ENCODE assay signal across 17 mouse cellular contexts in genomic region chr10:115485602-115486001, GRCm38 (mm10).
"Had no signal": no experiment of that assay in that cellular context is flagged by ENCODE, and none has a peak within 500 bp of the region (broad histone marks: within the 10 kb centered on the region; RNA-seq: fewer than 3 reads in every experiment).

No protein-coding gene starts in this region.

- H3K4me1 ChIP-seq: lung, embryonic 15.5 days; megakaryocyte, embryonic 14.5 days; midbrain, embryonic 13.5 days; midbrain, embryonic 15.5 days; neural tube, embryonic 12.5 days; stomach, embryonic 15.5 days had no signal

- H3K27me3 ChIP-seq: lung, embryonic 15.5 days; megakaryocyte, embryonic 14.5 days; midbrain, embryonic 13.5 days; midbrain, embryonic 15.5 days; neural tube, embryonic 12.5 days; stomach, embryonic 15.5 days had no signal

- H3K36me3 ChIP-seq: lung, embryonic 15.5 days; midbrain, embryonic 13.5 days; midbrain, embryonic 15.5 days; neural tube, embryonic 12.5 days; stomach, embryonic 15.5 days had no signal

- H3K9me3 ChIP-seq: lung, embryonic 15.5 days; midbrain, embryonic 13.5 days; midbrain, embryonic 15.5 days; neural tube, embryonic 12.5 days; stomach, embryonic 15.5 days had no signal

- H3K4me3 ChIP-seq: lung, embryonic 15.5 days; megakaryocyte, embryonic 14.5 days; midbrain, embryonic 13.5 days; midbrain, embryonic 15.5 days; neural tube, embryonic 12.5 days; stomach, embryonic 15.5 days had no signal

- DNase-seq: liver, postnatal 0 days; lung, adult 2 months; lung, postnatal 14 days; lung, postnatal 36 days; right cerebral cortex, postnatal 14 days; thymus, adult 2 months; thymus, postnatal 25 days; thymus, postnatal 4 days had no signal

- H3K9ac ChIP-seq: liver, postnatal 0 days; lung, embryonic 15.5 days; midbrain, embryonic 13.5 days; midbrain, embryonic 15.5 days; neural tube, embryonic 12.5 days; stomach, embryonic 15.5 days had no signal

- H3K27ac ChIP-seq: lung, embryonic 15.5 days; macrophage; midbrain, embryonic 13.5 days; midbrain, embryonic 15.5 days; neural tube, embryonic 12.5 days; stomach, embryonic 15.5 days; stomach, postnatal 0 days had no signal

- H3K4me2 ChIP-seq: lung, embryonic 15.5 days; midbrain, embryonic 13.5 days; midbrain, embryonic 15.5 days; neural tube, embryonic 12.5 days; stomach, embryonic 15.5 days had no signal

- ATAC-seq: liver, postnatal 0 days; lung, postnatal 0 days; midbrain, embryonic 13.5 days; midbrain, embryonic 15.5 days had no signal
